Mouse (Mus musculus) spleen, adult 2 months (tissue): Measurements from ENCODE around the gene Map7d2. TPM values are rescaled to one million over a fixed set of nuclear protein-coding genes. Genes with fewer than 3 reads are reported as not detected.
"Not testable (repeated sequence)": the region's sequence is repeated elsewhere in the genome, so short reads cannot be mapped to it uniquely, and the experiment has no call there.

Experiments
- DNase-seq, 2 experiments: peaks; one replicate each; pipeline versions ENCODE4 v3.0.0 to v3.0.0-alpha.2; 2012 to 2021; ENCODE audit warnings: low spot score in 2 of 2, low read depth in 1 of 2
- H3K27ac ChIP-seq: fragments of 200-500 bp; 2 replicates; pipeline ENCODE4 v1.5.1; 2012; ENCODE audit warnings: low read length, inconsistent platforms; ENCODE audit not compliant: insufficient read depth
- H3K27me3 ChIP-seq: fragments of 200-500 bp; 2 replicates; pipeline ENCODE4 v1.6.1; 2012; ENCODE audit warnings: mild to moderate bottlenecking, moderate library complexity, low read length, inconsistent platforms; ENCODE audit not compliant: control insufficient read depth, insufficient read depth
- H3K36me3 ChIP-seq: fragments of 200-500 bp; 2 replicates; pipeline ENCODE4 v1.6.1; 2012; ENCODE audit warnings: mild to moderate bottlenecking, low read length, inconsistent platforms; ENCODE audit not compliant: control insufficient read depth, insufficient read depth
- H3K4me1 ChIP-seq: fragments of 200-500 bp; 2 replicates; pipeline ENCODE4 v1.6.1; 2011; ENCODE audit warnings: inconsistent platforms; ENCODE audit not compliant: control insufficient read depth, insufficient read depth, insufficient read length
- H3K4me3 ChIP-seq: fragments of 200-500 bp; 2 replicates; pipeline ENCODE4 v1.5.1; 2011; ENCODE audit warnings: mild to moderate bottlenecking, inconsistent platforms; ENCODE audit not compliant: insufficient read depth, insufficient read length; ENCODE audit errors: extremely low read depth
- CTCF ChIP-seq: fragments of 200-500 bp; IDR thresholded peaks from 2 replicates; pipeline ENCODE4 v1.5.1; 2011; ENCODE audit warnings: mild to moderate bottlenecking, inconsistent platforms; ENCODE audit not compliant: insufficient read depth, insufficient read length, insufficient replicate concordance; ENCODE audit errors: extremely low read depth
- POLR2A ChIP-seq: fragments of 200-500 bp; IDR thresholded peaks from 2 replicates; pipeline ENCODE4 v1.6.1; 2011; ENCODE audit warnings: low read depth, low read length, inconsistent platforms
- WGBS: fragments of 180-500 bp; shearing (Covaris S2); methylation state at CpG from one replicate; pipeline ENCODE4 v1.1.7; 2018; 5-methylcytosine and 5-hydroxymethylcytosine counted together
- polyA plus RNA-seq: library from polyadenylated mRNA; depleted of rRNA; stranded (reverse); fragments of >200 nt; gene quantifications from 2 replicates; pipeline ENCODE4 v1.2.3, GENCODE M21; 2012

Gene Map7d2
- polyA plus RNA-seq, 1 experiment: not detected

- no peak for DNase-seq
- 50% methylated on average over 3 of the region's 3 CpGs for WGBS
- Histone ChIP-seq H3K4me3 (no peak overlapping the region), H3K27ac (no peak overlapping the region), H3K27me3 (no peaks in the 10 kb centered on the region), H3K4me1 (no peaks in the 10 kb centered on the region), H3K36me3 (no peaks in the 10 kb centered on the region)
- no peak for TF ChIP-seq POLR2A
- TF ChIP-seq CTCF: no peak
Measured at GRCm38 (mm10) chrX:159391239-159391638, 23.1 kb upstream of the Map7d2 start.

- 25% methylated on average over 4 of the region's 4 CpGs for whole genome bisulfite sequencing
- peaks cover 3% of the 10 kb centered on the region; the same call in 1 of the 2 replicates for H3K4me1 ChIP-seq
- no peaks in the 10 kb centered on the region for H3K36me3 ChIP-seq
- H3K27me3 ChIP-seq: peaks cover 2% of the 10 kb centered on the region; the same call in 1 of the 2 replicates
- no peak overlapping the region for H3K4me3 ChIP-seq
- TF ChIP-seq CTCF (no peak), POLR2A (no peak)
- H3K27ac ChIP-seq: no peak overlapping the region
- peak; percentile 6 to 11 for DNase-seq
Measured at GRCm38 (mm10) chrX:159409253-159409652, 5.1 kb upstream of the Map7d2 start.

- WGBS: 24% methylated on average over 61 of the region's 65 CpGs
- no peaks in the 10 kb centered on the region for H3K36me3 ChIP-seq
- no peak for DNase-seq
- no peak overlapping the region for H3K27ac ChIP-seq
- H3K4me1 ChIP-seq: peaks cover 8% of the 10 kb centered on the region
- peaks cover 9% of the 10 kb centered on the region for H3K27me3 ChIP-seq
- no peak for TF ChIP-seq CTCF
- TF ChIP-seq POLR2A: no peak
- peak overlapping the region; percentile 30; the same call in 1 of the 2 replicates for H3K4me3 ChIP-seq
Measured at GRCm38 (mm10) chrX:159414829-159415673, 679 bp downstream of the Map7d2 start.

- H3K4me1 ChIP-seq, H3K27me3 ChIP-seq, H3K4me3 ChIP-seq, H3K36me3 ChIP-seq, H3K27ac ChIP-seq, DNase-seq: not testable (repeated sequence)
- WGBS: 91% methylated on average over 3 of the region's 3 CpGs
Measured at GRCm38 (mm10) chrX:159430507-159430906, 16.1 kb downstream of the Map7d2 start.

DNA sequence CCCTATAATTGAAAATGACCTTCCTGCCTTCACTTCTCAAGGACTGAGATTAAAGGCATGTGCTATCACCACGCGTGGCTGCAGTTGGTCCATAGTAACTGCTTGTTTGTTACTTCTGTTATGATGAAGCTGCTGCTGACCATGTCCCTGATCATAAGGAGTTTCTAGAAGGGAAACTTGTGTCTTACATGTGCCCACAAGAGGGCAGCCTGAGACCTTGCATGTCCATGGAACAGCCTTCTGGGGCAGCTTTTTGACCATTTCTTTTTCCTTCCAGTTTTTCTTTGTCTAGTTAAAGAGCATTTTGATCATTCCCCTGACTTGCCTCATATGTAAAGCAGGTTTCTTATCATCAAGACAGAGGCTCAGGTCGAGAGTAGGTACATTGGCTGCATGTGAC is 27.8 kb downstream of the Map7d2 start:
- no peaks in the 10 kb centered on the region for H3K27me3 ChIP-seq
- no peak overlapping the region for H3K27ac ChIP-seq
- no peaks in the 10 kb centered on the region for H3K4me1 ChIP-seq
- WGBS: 31% methylated on average over 3 of the region's 3 CpGs
- no peaks in the 10 kb centered on the region for H3K36me3 ChIP-seq
- DNase-seq: peak in 1 of 2 experiments; percentile 3
- TF ChIP-seq POLR2A (no peak), CTCF (peak; percentile 7; the same call in 1 of the 2 replicates)
- no peak overlapping the region for H3K4me3 ChIP-seq

- no peak for TF ChIP-seq CTCF
- no peak for TF ChIP-seq POLR2A
- H3K4me1 ChIP-seq: no peaks in the 10 kb centered on the region
- H3K27ac ChIP-seq: no peak overlapping the region
- no peaks in the 10 kb centered on the region for H3K27me3 ChIP-seq
- H3K4me3 ChIP-seq: no peak overlapping the region
- DNase-seq: no peak
- WGBS: 59% methylated on average over 1 of the region's 1 CpGs
- no peaks in the 10 kb centered on the region for H3K36me3 ChIP-seq
Measured at GRCm38 (mm10) chrX:159447133-159447532, 32.8 kb downstream of the Map7d2 start.

DNA sequence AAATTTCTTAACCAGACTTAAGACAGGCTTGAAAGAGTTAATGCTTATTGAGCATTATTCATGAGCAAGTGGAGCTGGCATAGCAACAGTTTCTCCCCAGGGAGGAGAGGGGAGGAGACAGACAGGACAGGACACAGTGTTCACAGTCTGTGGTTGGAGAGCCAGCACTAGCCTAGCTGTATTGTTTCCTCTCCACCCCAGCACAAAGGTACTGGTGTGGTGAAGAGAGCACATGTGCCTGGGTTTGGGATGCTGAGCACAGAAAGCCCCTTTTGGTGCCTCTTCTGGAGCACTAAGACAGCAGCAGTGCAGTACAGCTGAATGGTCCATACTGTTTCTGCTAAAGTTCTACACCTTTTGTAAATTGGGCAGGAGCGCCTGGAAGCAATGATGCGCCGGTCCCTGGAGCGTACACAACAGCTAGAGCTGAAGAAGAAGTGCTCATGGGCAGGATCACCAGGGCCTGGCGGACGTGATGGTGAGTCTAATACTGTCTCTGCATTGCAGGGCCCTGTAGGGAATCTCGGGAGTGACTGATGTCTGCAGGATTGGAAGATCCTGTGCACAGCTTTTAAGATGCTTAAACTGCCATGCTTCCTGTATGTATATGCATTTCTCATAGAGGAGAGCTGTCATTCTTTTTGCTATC is 44.8 kb downstream of the Map7d2 start:
- H3K27me3 ChIP-seq: no peaks in the 10 kb centered on the region
- DNase-seq: no peak
- H3K36me3 ChIP-seq: no peaks in the 10 kb centered on the region
- TF ChIP-seq POLR2A (no peak), CTCF (no peak)
- no peaks in the 10 kb centered on the region for H3K4me1 ChIP-seq
- H3K27ac ChIP-seq: no peak overlapping the region
- 74% methylated on average over 7 of the region's 7 CpGs for WGBS
- no peak overlapping the region for H3K4me3 ChIP-seq
